In genomic region chr14:79483611-79484120, GRCm38 (mm10) we compare ENCODE assay signal across 8 mouse cellular contexts. TPM values are rescaled to one million over a fixed set of nuclear protein-coding genes. Genes with fewer than 3 reads are reported as not detected.
DNase-seq lines count a peak whose midpoint lies in the region; ATAC-seq and TF ChIP-seq lines count a peak whose summit lies in the region.

No protein-coding gene starts in this region.

- no peak for DNase-seq in heart, embryonic 10.5 days (ENCODE audit: low spot score)
- no peak for DNase-seq in heart, postnatal 25 days (ENCODE audit: low spot score)
- DNase-seq in ES-E14 (ENCODE audit: low read depth, low spot score), result no peak
- DNase-seq in lung, embryonic 14.5 days, result peak; percentile 60
- no peak for DNase-seq in c-Kit-positive CD71-positive TER-119-positive erythroid progenitor cells, embryonic 14.5 days (ENCODE audit: low spot score)
- DNase-seq in yolk sac, embryonic 10.5 days (ENCODE audit: low spot score), result no peak
- DNase-seq in spleen, postnatal 14 days (ENCODE audit: low spot score in 2 of 2), result no peak

- H3K27ac ChIP-seq in heart, embryonic 10.5 days, result peak overlapping the region; percentile 100; the same call in 1 of the 2 replicates
- H3K27ac ChIP-seq in ES-E14 (ENCODE audit: insufficient read depth, low read depth, low read length, poor library complexity, severe bottlenecking), result no peak overlapping the region
- H3K27ac ChIP-seq in hindbrain, embryonic 12.5 days, result no peak overlapping the region
- peak overlapping the region; percentile 100 for H3K27ac ChIP-seq in lung, embryonic 14.5 days (ENCODE audit: low read depth)

- intact Hi-C loops in heart, postnatal 25 days (cut with DNase I), result loop anchor here (2.0 to 5.0 kb wide), 2 partner anchors 49 to 79 kb away; no protein-coding TSS in a partner anchor

- peak overlapping the region; percentile 63 for H3K4me2 ChIP-seq in hindbrain, embryonic 12.5 days (replicated peaks)
- peak overlapping the region; percentile 92 for H3K4me2 ChIP-seq in lung, embryonic 14.5 days

- 0 out of 2 replicates have a peak overlapping the region, but pooled peaks have one; percentile 11 for H3K9ac ChIP-seq in ES-E14 (ENCODE audit: insufficient read depth, low read depth, low read length, poor library complexity, severe bottlenecking)
- no peak overlapping the region for H3K9ac ChIP-seq in hindbrain, embryonic 12.5 days
- H3K9ac ChIP-seq in lung, embryonic 14.5 days, result no peak overlapping the region; the same call in 1 of the 2 replicates

- in situ Hi-C loops in ES-E14 (cut with MboI; ENCODE audit: low sequenced_read_pairs in 2 of 2, unreplicated experiment in 2 of 2), result no loop called here

- H3K27me3 ChIP-seq in heart, embryonic 10.5 days (ENCODE audit: insufficient read depth, poor library complexity, severe bottlenecking), result no peaks in the 10 kb centered on the region
- peaks cover 9% of the 10 kb centered on the region; the same call in 1 of the 2 replicates for H3K27me3 ChIP-seq in hindbrain, embryonic 12.5 days
- H3K27me3 ChIP-seq in lung, embryonic 14.5 days (ENCODE audit: insufficient read depth, low read length), result no peaks in the 10 kb centered on the region

- no peaks in the 10 kb centered on the region for H3K9me3 ChIP-seq in heart, embryonic 10.5 days
- no peaks in the 10 kb centered on the region for H3K9me3 ChIP-seq in ES-E14 (ENCODE audit: control insufficient read depth, insufficient read depth, low read depth, low read length)
- H3K9me3 ChIP-seq in hindbrain, embryonic 12.5 days (replicated peaks), result no peaks in the 10 kb centered on the region
- H3K9me3 ChIP-seq in lung, embryonic 14.5 days (ENCODE audit: low read depth, low read length), result no peaks in the 10 kb centered on the region

- no peak for TF ChIP-seq CTCF in lung, embryonic 14.5 days (IDR thresholded peaks at IDR 0.05; ENCODE audit: low read depth)

- ATAC-seq in hindbrain, embryonic 12.5 days (ENCODE audit: low FRiP score), result no peak
- ATAC-seq in lung, embryonic 14.5 days (ENCODE audit: insufficient read depth), result no peak

- peaks cover 53% of the 10 kb centered on the region for H3K4me1 ChIP-seq in heart, embryonic 10.5 days
- peaks cover 7 to 15% of the 10 kb centered on the region in 2 experiments; a peak in 2 of 4 replicates for H3K4me1 ChIP-seq in ES-E14 (ENCODE audit: control insufficient read depth in 2 of 2, insufficient read depth in 2 of 2, low read length in 2 of 2, poor library complexity in 1 of 2)
- peaks cover 36% of the 10 kb centered on the region for H3K4me1 ChIP-seq in hindbrain, embryonic 12.5 days
- H3K4me1 ChIP-seq in lung, embryonic 14.5 days (ENCODE audit: insufficient read depth), result peaks cover 10% of the 10 kb centered on the region; the same call in 1 of the 2 replicates

- H3K36me3 ChIP-seq in heart, embryonic 10.5 days, result no peaks in the 10 kb centered on the region; the same call in 1 of the 2 replicates
- H3K36me3 ChIP-seq in ES-E14 (ENCODE audit: control insufficient read depth, insufficient read depth, low read length, poor library complexity, severe bottlenecking), result no peaks in the 10 kb centered on the region
- H3K36me3 ChIP-seq in hindbrain, embryonic 12.5 days, result 0 out of 2 replicates have a peak, but pooled peaks cover 3% of the 10 kb centered on the region
- H3K36me3 ChIP-seq in lung, embryonic 14.5 days (ENCODE audit: insufficient read depth), result peaks cover 4% of the 10 kb centered on the region; the same call in 1 of the 2 replicates

- peak overlapping the region; percentile 95 for H3K4me3 ChIP-seq in heart, embryonic 10.5 days
- H3K4me3 ChIP-seq in ES-E14 (ENCODE audit: insufficient read depth in 1 of 2, low read depth in 1 of 2, low read length in 2 of 2, poor library complexity in 1 of 2, severe bottlenecking in 1 of 2), result no peak overlapping the region
- no peak overlapping the region for H3K4me3 ChIP-seq in hindbrain, embryonic 12.5 days
- H3K4me3 ChIP-seq in lung, embryonic 14.5 days (ENCODE audit: low read depth, low read length), result peak overlapping the region; percentile 94

- WGBS in heart, embryonic 10.5 days, result 68% methylated on average over 8 of the region's 8 CpGs
- 73% methylated on average over 8 of the region's 8 CpGs for WGBS in hindbrain, embryonic 12.5 days
- WGBS in lung, embryonic 14.5 days, result 50% methylated on average over 8 of the region's 8 CpGs

TF ChIP-seq in ES-E14, 5 proteins besides CTCF, POLR2A, EP300 and RAD21:
- TF ChIP-seq ZC3H11A (IDR thresholded peaks at IDR 0.05; ENCODE audit: borderline replicate concordance, low read depth, low read length), result no peak
- no peak for TF ChIP-seq ZNF384 (IDR thresholded peaks at IDR 0.05; ENCODE audit: low read depth, low read length)
- no peak for TF ChIP-seq HCFC1 (IDR thresholded peaks at IDR 0.05; ENCODE audit: borderline replicate concordance, insufficient read depth, low read length)
- no peak for TF ChIP-seq MAFK (IDR thresholded peaks at IDR 0.05; ENCODE audit: insufficient read depth, low read depth, low read length)
TF ChIP-seq in ES-E14: peak in this region for 0.

RNA-seq across cellular contexts. Expression of gene Wbp4, which starts 2.3 kb away (rescaled TPM):
- polyA plus RNA-seq in heart, embryonic 10.5 days (2016; fragmentation: Nextera tagmentation; extraction: Ambion mirVana), result 28.4 and 33.6 TPM in 2 replicates
- 10 to 100 TPM; 18.8 to 21.6 TPM for total RNA-seq in heart, postnatal 25 days (2021)
- total RNA-seq in ES-E14 (2012; rRNA removed), result 13.3 and 16.4 TPM in 2 replicates
- polyA plus RNA-seq in hindbrain, embryonic 12.5 days (2016; fragmentation: Nextera tagmentation; extraction: Ambion mirVana), result 51.1 and 53.2 TPM in 2 replicates
- 44.3 and 46.1 TPM in 2 replicates for polyA plus RNA-seq in lung, embryonic 14.5 days (2014; fragmentation: Nextera tagmentation; extraction: Ambion mirVana)

RNA-seq across cellular contexts. Expression of gene Elf1, which starts 2.7 kb away (rescaled TPM):
- polyA plus RNA-seq in heart, embryonic 10.5 days (2016; fragmentation: Nextera tagmentation; extraction: Ambion mirVana), result 7.4 and 7.5 TPM in 2 replicates
- 10 to 100 TPM; 15.2 to 17.0 TPM for total RNA-seq in heart, postnatal 25 days (2021)
- total RNA-seq in ES-E14 (2012; rRNA removed), result 4.4 and 5.3 TPM in 2 replicates
- polyA plus RNA-seq in hindbrain, embryonic 12.5 days (2016; fragmentation: Nextera tagmentation; extraction: Ambion mirVana), result 9.6 and 10.3 TPM in 2 replicates
- polyA plus RNA-seq in lung, embryonic 14.5 days (2014; fragmentation: Nextera tagmentation; extraction: Ambion mirVana), result 19.2 and 20.2 TPM in 2 replicates

RNA-seq across cellular contexts. Expression of gene Kbtbd6, which starts 32.0 kb away (rescaled TPM):
- 2.9 and 3.8 TPM in 2 replicates for polyA plus RNA-seq in heart, embryonic 10.5 days (2016; fragmentation: Nextera tagmentation; extraction: Ambion mirVana)
- total RNA-seq in heart, postnatal 25 days (2021), result under 1 TPM; 0.17 to 0.29 TPM
- total RNA-seq in ES-E14 (2012; rRNA removed), result 2.1 and 3.9 TPM in 2 replicates
- polyA plus RNA-seq in hindbrain, embryonic 12.5 days (2016; fragmentation: Nextera tagmentation; extraction: Ambion mirVana), result 3.1 and 4.5 TPM in 2 replicates
- polyA plus RNA-seq in lung, embryonic 14.5 days (2014; fragmentation: Nextera tagmentation; extraction: Ambion mirVana), result 4.5 and 5.6 TPM in 2 replicates

RNA-seq across cellular contexts. Expression of gene Kbtbd7, which starts 57.4 kb away (rescaled TPM):
- polyA plus RNA-seq in heart, embryonic 10.5 days (2016; fragmentation: Nextera tagmentation; extraction: Ambion mirVana), result 9.2 and 9.3 TPM in 2 replicates
- total RNA-seq in heart, postnatal 25 days (2021), result 10 to 100 TPM; 10.3 to 12.0 TPM
- total RNA-seq in ES-E14 (2012; rRNA removed), result 5.6 and 6.3 TPM in 2 replicates
- 22.6 and 23.1 TPM in 2 replicates for polyA plus RNA-seq in hindbrain, embryonic 12.5 days (2016; fragmentation: Nextera tagmentation; extraction: Ambion mirVana)
- 17.5 and 18.0 TPM in 2 replicates for polyA plus RNA-seq in lung, embryonic 14.5 days (2014; fragmentation: Nextera tagmentation; extraction: Ambion mirVana)

Comparison
In these comparisons a context has a peak if more than half of its experiments do, and no peak if none do; other contexts are left out.
1. H3K27ac ChIP-seq: peak in heart, embryonic 10.5 days (single experiment) and lung, embryonic 14.5 days (single experiment); none in ES-E14 (single experiment) and hindbrain, embryonic 12.5 days (single experiment).
2. H3K4me3 ChIP-seq: peak in heart, embryonic 10.5 days (single experiment) and lung, embryonic 14.5 days (single experiment); none in ES-E14 (0 of 2) and hindbrain, embryonic 12.5 days (single experiment).